Mouse (Mus musculus): ENCODE measurements around the gene Gata3. TPM values are rescaled to one million over a fixed set of nuclear protein-coding genes. Genes with fewer than 3 reads are reported as not detected.

Gene Gata3
- polyA plus RNA-seq, 1 experiment: 15.4 TPM

DNA sequence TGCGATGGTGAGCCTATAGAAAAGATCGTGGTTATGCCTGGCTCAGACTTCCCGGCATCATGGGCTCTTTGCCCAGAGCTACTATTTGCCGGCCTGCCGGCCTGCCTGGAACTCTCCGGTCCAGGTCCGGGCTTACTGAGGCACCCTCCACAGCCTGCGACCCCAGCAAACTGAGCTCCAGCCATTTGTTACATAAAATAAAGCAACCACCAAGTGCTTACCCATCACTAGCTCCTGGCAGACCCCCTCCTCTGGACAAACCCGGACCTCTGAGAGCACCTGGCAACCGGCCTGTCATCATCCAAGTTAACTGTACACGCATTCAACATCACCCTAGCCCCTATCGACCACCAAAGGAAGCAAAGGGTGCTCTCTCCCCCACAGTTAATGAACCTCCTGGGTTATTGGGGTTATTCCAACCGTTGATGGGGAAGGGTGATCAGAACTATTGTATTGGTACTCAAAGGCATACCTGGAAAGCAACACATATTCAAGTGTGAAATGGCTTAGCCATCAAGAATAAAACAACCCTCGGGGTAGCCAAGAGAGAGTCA is 4.5 kb downstream of the Gata3 start:
- Histone ChIP-seq H3K4me1 (ENCODE audit: control insufficient read depth, insufficient read depth, low read length) (no peaks in the 10 kb centered on the region), H3K27ac (ENCODE audit: insufficient read depth, low read depth, low read length) (peak overlapping the region; percentile 49), H3K4me3 (ENCODE audit: insufficient read depth, low read depth, low read length) (peak overlapping the region; percentile 18), H3K27me3 (replicated peaks; ENCODE audit: control insufficient read depth, insufficient read depth, low read length) (peaks cover 1% of the 10 kb centered on the region), H3K36me3 (ENCODE audit: control insufficient read depth, insufficient read depth, low read length) (no peaks in the 10 kb centered on the region)
- TF ChIP-seq POLR2A (IDR thresholded peaks at IDR 0.05; ENCODE audit: low read depth, low read length) (no peak), CTCF (conservative IDR thresholded peaks at IDR 0.05; ENCODE audit: insufficient read depth, insufficient read length, low read depth, low read length) (no peak)
- 14% methylated on average over 14 of the region's 14 CpGs for whole genome bisulfite sequencing
- no peak for DNase-seq

DNA sequence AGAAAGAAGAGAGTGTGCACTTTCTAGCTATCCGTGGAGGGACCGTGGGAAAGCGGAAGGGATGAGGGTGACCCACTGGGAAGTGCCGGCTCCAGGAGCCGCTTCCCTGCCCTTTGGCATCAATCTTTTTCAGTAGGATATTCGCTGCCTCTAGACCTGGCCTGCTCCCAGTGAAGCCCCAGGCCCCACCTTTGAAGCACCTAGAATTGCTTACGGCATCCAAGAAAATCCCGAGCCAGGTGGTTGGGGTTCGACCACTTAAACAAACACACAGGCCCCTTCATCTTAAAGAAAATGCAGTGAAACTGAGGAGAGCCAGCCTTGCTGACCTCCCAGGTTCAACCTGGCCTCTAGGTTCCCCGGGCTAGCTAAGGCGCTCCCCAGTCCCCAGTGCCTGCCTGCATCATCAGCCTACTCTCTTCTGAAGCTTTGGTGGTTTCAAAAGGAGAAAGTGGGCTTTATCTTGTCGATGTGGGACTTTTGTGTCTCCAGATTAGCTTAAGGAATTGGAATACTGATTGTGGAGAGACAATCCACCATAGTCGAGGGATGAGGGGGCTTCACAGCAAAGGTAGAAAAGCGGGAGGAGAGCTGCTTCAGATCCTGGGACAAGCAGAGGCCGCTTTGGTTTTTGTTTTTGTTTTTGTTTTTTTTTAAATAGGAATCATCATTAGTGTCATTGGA is 5.2 kb downstream of the Gata3 start:
- WGBS: 16% methylated on average over 15 of the region's 15 CpGs
- Histone ChIP-seq H3K36me3 (ENCODE audit: control insufficient read depth, insufficient read depth, low read length) (no peaks in the 10 kb centered on the region), H3K27ac (ENCODE audit: insufficient read depth, low read depth, low read length) (peak overlapping the region; percentile 9; the same call in 1 of the 2 replicates), H3K4me3 (ENCODE audit: insufficient read depth, low read depth, low read length) (peak overlapping the region; percentile 9), H3K27me3 (replicated peaks; ENCODE audit: control insufficient read depth, insufficient read depth, low read length) (peaks cover 1% of the 10 kb centered on the region), H3K4me1 (ENCODE audit: control insufficient read depth, insufficient read depth, low read length) (no peaks in the 10 kb centered on the region)
- no peak for DNase-seq
- TF ChIP-seq POLR2A (IDR thresholded peaks at IDR 0.05; ENCODE audit: low read depth, low read length) (no peak), CTCF (conservative IDR thresholded peaks at IDR 0.05; ENCODE audit: insufficient read depth, insufficient read length, low read depth, low read length) (no peak)

DNA sequence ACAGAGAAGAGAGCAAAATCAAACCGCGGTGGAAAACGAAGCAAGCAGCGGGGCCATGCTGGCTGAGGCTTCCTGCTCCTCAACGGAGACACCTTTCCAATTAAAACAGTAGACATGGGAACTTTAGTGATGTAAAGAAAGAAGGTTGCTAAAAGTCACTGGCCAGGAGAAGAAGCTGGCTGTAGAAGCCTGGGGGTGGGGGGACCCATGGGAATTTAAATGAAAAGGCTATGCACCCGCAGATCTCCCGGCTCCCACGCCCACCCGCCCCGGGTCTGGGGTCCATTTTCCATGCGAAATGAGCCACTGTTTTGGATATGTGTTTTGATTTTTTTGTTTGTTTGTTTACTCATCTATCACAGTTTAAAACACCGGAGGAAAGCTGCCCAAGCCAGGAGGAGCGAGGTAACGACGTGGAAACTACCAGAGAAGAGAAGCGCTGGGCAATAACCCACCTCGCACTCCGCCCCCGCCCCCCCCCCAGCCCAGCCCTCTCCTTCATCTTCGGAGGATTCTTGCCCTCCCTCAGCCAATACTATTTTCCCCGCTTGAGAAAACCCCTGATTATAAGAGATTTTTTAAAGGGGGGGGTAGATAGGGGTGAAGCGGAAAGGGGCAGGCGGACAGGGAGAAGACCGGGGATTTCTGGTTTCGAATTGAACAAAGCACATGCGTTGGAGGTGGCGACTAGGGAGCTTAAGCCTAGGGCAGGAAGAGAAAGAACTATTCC is 5.9 kb downstream of the Gata3 start:
- no peak for DNase-seq
- TF ChIP-seq POLR2A (IDR thresholded peaks at IDR 0.05; ENCODE audit: low read depth, low read length) (no peak), CTCF (conservative IDR thresholded peaks at IDR 0.05; ENCODE audit: insufficient read depth, insufficient read length, low read depth, low read length) (no peak)
- Histone ChIP-seq H3K36me3 (ENCODE audit: control insufficient read depth, insufficient read depth, low read length) (no peaks in the 10 kb centered on the region), H3K4me1 (ENCODE audit: control insufficient read depth, insufficient read depth, low read length) (no peaks in the 10 kb centered on the region), H3K27me3 (replicated peaks; ENCODE audit: control insufficient read depth, insufficient read depth, low read length) (peaks cover 1% of the 10 kb centered on the region), H3K4me3 (ENCODE audit: insufficient read depth, low read depth, low read length) (peak overlapping the region; percentile 26), H3K27ac (ENCODE audit: insufficient read depth, low read depth, low read length) (peak overlapping the region; percentile 42; the same call in 1 of the 2 replicates)
- WGBS: 5% methylated on average over 27 of the region's 27 CpGs

DNA sequence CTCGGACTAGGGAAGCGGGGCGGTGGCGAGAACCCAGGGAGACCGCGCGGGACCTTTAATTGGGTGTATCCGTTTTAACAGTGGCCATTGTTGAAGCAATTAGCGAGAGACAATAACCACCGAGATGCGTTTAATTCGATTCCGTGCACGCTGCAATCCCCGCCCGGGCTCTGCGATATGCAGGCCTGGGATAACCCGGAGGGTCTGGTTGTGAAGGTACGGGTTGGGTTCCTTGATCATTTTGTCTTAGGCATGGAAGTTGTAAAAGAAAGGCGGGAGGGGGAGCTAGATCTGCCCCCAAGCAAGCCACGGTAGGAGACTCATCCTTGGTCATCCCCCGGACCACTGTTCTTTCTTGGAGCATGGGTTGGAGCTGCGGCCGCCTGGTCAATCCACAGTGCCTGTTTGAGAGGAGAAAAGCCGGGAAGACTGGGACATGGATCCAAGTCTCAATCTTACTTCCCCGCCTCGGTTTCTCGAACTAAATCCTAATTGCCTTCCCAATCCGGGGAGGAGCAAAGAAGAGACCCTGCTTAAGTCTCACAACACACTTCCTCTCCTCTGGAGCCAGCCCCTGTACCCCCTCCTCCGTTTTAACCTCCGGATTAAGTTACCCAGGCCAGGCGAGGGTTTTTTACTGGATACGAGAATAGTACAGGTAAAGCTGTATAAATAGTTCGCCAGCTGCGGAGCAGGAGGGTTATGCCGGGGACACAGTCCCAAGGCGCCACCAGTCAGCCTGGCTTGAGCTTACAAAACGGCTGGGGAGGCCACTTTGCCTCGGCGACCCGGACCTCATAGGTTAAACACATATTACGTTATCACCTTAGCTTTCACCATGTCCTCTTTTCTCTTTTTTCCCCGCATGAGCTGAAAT is 6.7 kb downstream of the Gata3 start:
- H3K36me3 ChIP-seq (ENCODE audit: control insufficient read depth, insufficient read depth, low read length): no peaks in the 10 kb centered on the region
- TF ChIP-seq POLR2A (IDR thresholded peaks at IDR 0.05; ENCODE audit: low read depth, low read length) (no peak), CTCF (conservative IDR thresholded peaks at IDR 0.05; ENCODE audit: insufficient read depth, insufficient read length, low read depth, low read length) (no peak)
- no peak for DNase-seq
- H3K4me3 ChIP-seq (ENCODE audit: insufficient read depth, low read depth, low read length): peak overlapping the region; percentile 26
- WGBS: 4% methylated on average over 43 of the region's 43 CpGs
- no peaks in the 10 kb centered on the region for H3K4me1 ChIP-seq (ENCODE audit: control insufficient read depth, insufficient read depth, low read length)
- H3K27ac ChIP-seq (ENCODE audit: insufficient read depth, low read depth, low read length): peak overlapping the region; percentile 42
- peaks cover 1% of the 10 kb centered on the region for H3K27me3 ChIP-seq (replicated peaks; ENCODE audit: control insufficient read depth, insufficient read depth, low read length)

DNA sequence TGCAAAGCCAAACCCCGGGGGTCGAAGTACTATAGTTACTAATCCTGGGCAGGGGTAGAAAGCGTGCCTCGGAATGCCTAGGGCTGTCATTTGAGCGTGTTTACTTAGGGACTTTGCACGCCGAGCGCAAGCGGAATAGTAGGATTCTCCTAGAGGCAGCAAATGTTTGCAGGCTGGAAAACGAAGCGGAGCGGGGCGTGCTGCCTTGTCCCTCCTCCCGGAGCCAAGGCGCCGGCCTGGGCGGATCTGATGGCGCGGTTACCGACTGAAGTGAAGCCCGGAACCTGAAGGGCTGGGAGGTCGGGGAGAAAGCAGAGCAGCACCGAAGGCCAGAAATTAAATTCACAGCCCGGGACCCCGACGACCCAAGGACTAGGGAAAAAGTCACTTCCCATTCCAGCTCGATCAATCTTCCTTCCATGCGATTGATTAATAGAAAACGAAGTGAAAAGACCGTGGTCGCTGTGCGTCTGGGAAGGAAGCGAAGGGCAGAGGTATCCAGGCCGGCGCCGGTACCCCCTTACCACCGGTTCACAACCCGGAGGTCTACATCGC is 7.4 kb downstream of the Gata3 start:
- 3% methylated on average over 39 of the region's 39 CpGs for WGBS
- Histone ChIP-seq H3K27ac (ENCODE audit: insufficient read depth, low read depth, low read length) (peak overlapping the region; percentile 42), H3K4me3 (ENCODE audit: insufficient read depth, low read depth, low read length) (peak overlapping the region; percentile 26), H3K36me3 (ENCODE audit: control insufficient read depth, insufficient read depth, low read length) (no peaks in the 10 kb centered on the region), H3K4me1 (ENCODE audit: control insufficient read depth, insufficient read depth, low read length) (no peaks in the 10 kb centered on the region), H3K27me3 (replicated peaks; ENCODE audit: control insufficient read depth, insufficient read depth, low read length) (peaks cover 3% of the 10 kb centered on the region)
- no peak for DNase-seq
- TF ChIP-seq POLR2A (IDR thresholded peaks at IDR 0.05; ENCODE audit: low read depth, low read length): no peak
- no peak for TF ChIP-seq CTCF (conservative IDR thresholded peaks at IDR 0.05; ENCODE audit: insufficient read depth, insufficient read length, low read depth, low read length)

DNA sequence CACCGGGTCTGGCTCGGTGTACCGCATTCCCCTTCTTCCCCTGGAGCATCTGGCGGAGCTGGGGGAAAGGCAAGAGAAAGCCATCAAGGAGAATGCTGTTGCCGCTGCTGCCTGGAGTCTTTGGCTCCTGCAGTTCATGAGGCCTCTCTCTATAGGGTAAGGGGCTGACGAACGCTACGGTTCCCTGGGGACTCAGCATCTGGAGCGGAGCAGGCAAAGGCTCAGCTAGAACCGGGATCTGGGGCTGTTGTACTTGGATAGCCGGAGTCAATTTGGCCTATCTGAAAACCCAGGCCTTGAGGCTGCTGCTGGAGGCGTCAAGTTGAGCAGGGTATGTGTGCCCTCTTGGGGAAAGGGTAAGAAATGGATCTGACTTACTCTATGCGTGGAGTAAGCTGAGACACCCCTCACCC is 8.2 kb downstream of the Gata3 start:
- no peaks in the 10 kb centered on the region for H3K36me3 ChIP-seq (ENCODE audit: control insufficient read depth, insufficient read depth, low read length)
- DNase-seq: no peak
- H3K27ac ChIP-seq (ENCODE audit: insufficient read depth, low read depth, low read length): peak overlapping the region; percentile 42
- H3K4me3 ChIP-seq (ENCODE audit: insufficient read depth, low read depth, low read length): peak overlapping the region; percentile 26; the same call in 1 of the 2 replicates
- no peak for TF ChIP-seq CTCF (conservative IDR thresholded peaks at IDR 0.05; ENCODE audit: insufficient read depth, insufficient read length, low read depth, low read length)
- no peak for TF ChIP-seq POLR2A (IDR thresholded peaks at IDR 0.05; ENCODE audit: low read depth, low read length)
- WGBS: 11% methylated on average over 13 of the region's 13 CpGs
- H3K4me1 ChIP-seq (ENCODE audit: control insufficient read depth, insufficient read depth, low read length): no peaks in the 10 kb centered on the region
- peaks cover 3% of the 10 kb centered on the region for H3K27me3 ChIP-seq (replicated peaks; ENCODE audit: control insufficient read depth, insufficient read depth, low read length)

Data from kidney, adult 2 months (tissue).